Mouse (Mus musculus) heart, adult 2 months (tissue): ENCODE results near the gene Trak1.

ENCODE experiments used
- CTCF ChIP-seq: fragments of 200-600 bp; IDR thresholded peaks from 2 replicates; pipeline ENCODE4 v1.8.1; 2022; ENCODE audit warnings: antibody characterized with exemption, mild to moderate bottlenecking, moderate library complexity
- EP300 ChIP-seq: fragments of 200-500 bp; IDR thresholded peaks from 2 replicates; pipeline ENCODE4 v1.6.1; 2011; ENCODE audit warnings: low read depth, low read length, control low read depth; ENCODE audit not compliant: insufficient read depth
- POLR2A ChIP-seq: fragments of 200-500 bp; IDR thresholded peaks from 2 replicates; pipeline ENCODE4 v1.6.1; 2011; ENCODE audit warnings: mild to moderate bottlenecking, low read depth, low read length, control low read depth; ENCODE audit not compliant: insufficient read depth

DNA sequence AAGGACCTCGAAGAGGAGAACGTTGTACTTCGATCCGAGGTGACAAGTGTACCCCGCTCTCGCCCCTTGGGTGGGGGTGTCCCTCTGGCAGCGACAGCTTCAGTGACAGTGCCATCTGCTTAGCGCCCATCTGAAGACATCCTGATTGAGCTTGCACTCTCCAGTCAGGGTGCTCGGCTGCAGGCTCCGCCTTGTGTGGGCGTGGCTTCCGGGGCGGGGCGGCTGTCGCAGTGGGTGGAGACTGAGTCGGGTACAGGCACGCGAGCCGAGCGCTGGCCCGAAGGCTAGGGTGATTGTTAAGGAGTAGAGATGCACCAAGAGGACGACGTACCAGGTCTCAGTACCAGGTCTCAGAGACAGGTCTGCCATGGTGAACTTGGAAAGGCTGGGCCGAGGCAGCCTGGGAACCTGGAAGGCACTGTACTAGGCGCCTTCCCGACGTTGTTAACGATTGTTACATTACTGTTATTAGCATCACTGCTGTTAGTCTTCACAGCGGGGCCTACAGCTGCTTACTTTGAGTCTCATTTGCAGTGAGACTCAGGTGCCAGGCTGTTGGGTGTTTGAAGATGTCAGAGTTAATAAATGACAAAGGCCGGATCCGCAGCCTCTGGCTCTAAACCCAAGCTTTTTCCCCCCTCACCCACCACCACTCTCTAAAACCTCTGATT, 146.5 kb downstream of the Trak1 start:
- no peak for TF ChIP-seq CTCF
- TF ChIP-seq POLR2A: no peak
- TF ChIP-seq EP300: no peak
